Mouse (Mus musculus) gastrocnemius, postnatal 4 days (tissue): ENCODE measurements around the gene Sf3a2. TPM values are rescaled to one million over a fixed set of nuclear protein-coding genes. Genes with fewer than 3 reads are reported as not detected.

Experiments
- DNase-seq, 2 experiments: peaks; one replicate each; pipeline ENCODE4 v3.0.0; 2021 to 2022; ENCODE audit warnings: low spot score in 2 of 2, mixed read lengths in 2 of 2
- long read RNA-seq, 2 experiments: library from polyadenylated mRNA; stranded (forward); transcript quantifications; one replicate each; pipeline ENCODE4 v2.0.0; 2021
- total RNA-seq, 2 experiments: library from RNA; stranded (reverse); gene quantifications; 2 replicates each; pipeline ENCODE4 v1.2.3; 2021

The Sf3a2 gene
- 10 to 100 TPM; 47.1 to 55.8 TPM for total RNA-seq
- long read RNA-seq, experiment 1, transcript Sf3a2-203 (9 exons, 2,213 nt) = major isoform, 57 of 75 reads
- long read RNA-seq, experiment 1, transcript Sf3a2-204 (9 exons, 781 nt) = minor isoform, 6 of 75 reads
- long read RNA-seq, experiment 1, partial matches to known transcripts = 3 of 75 reads
- long read RNA-seq, experiment 1, other reads (novel, unspliced or antisense) = 9 of 75 reads
- long read RNA-seq, experiment 2, transcript Sf3a2-203 (9 exons, 2,213 nt) = major isoform, 39 of 55 reads
- long read RNA-seq, experiment 2, partial matches to known transcripts = 5 of 55 reads
- long read RNA-seq, experiment 2, other reads (novel, unspliced or antisense) = 10 of 55 reads

GRCm38 (mm10) chr10:80798150-80799006 lies at the start of gene Sf3a2, which contains the start of gene Plekhj1:
Gene Sf3a2, plus strand, starts transcription at chr10:80798198.
Gene Plekhj1, minus strand, starts transcription at chr10:80798626.
- peak; percentile 91 to 95 for DNase-seq

DNA sequence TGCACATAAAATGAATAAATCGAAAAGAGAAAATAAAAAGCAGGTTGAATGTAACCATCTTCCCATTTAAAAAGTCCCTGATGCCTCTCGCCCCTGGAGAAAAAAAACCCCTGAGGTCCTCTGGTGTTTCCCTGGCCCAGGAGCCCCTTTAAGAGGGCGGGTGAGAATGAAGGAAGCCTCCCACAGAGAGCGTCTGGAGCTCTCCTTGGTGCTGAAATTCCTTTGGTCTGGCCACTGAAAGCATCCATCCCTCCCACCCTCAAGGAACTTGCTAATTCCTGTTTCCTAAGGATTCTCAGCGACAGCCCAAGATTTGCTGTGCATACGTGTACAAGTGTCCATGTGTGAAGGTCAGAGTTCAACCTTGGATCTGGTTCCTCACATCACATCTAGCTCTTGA lies 49.4 kb upstream of the Sf3a2 start:
- DNase-seq = peak in 1 of 2 experiments; percentile 64

DNA sequence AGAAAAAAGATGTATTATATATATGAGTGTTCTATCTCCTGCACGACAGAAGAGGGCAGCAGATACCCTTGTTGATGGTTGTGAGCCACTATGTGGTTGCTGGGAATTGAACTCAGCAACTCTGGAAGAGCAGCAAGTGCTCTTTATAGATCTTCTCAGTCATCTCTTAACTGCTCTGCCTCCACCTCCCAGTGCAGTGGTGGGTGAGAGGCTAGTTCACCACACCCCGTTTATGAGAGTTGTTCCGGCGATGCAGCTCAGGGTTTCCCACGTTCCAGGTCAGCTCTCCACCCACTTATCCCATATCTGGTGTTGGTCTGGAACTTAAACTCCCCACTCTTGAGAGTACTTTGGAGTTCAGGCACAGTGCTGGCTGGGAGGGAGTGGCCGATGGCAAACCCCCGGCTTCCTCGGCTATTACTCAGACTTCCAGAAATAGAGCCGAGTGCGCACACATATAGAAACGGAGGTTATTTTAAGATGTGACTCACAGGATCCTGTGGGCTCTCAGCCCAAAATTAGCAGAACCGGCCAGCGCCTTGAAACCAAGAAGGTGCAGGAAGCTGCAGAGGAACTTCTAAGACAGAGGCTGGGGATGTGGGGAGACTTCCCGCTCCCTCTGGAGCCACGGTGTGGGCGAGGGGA lies 46.7 kb upstream of the Sf3a2 start:
- peak in 1 of 2 experiments; percentile 61 for DNase-seq

- DNase-seq = peak; percentile 73 to 84
These were observed 45.8 kb upstream of the Sf3a2 start for GRCm38 (mm10) chr10:80752079-80752625.

GRCm38 (mm10) chr10:80754594-80755290 lies 43.3 kb upstream of the Sf3a2 start, which contains the start of gene Dot1l:
Gene Dot1l, plus strand, starts transcription at chr10:80755206.
- peak; percentile 99 for DNase-seq

GRCm38 (mm10) chr10:80755291-80756015 lies 42.5 kb upstream of the Sf3a2 start:
- DNase-seq = peak in 1 of 2 experiments; percentile 40

- DNase-seq = no peak
These were observed 41.9 kb upstream of the Sf3a2 start for GRCm38 (mm10) chr10:80756099-80756498.

DNA sequence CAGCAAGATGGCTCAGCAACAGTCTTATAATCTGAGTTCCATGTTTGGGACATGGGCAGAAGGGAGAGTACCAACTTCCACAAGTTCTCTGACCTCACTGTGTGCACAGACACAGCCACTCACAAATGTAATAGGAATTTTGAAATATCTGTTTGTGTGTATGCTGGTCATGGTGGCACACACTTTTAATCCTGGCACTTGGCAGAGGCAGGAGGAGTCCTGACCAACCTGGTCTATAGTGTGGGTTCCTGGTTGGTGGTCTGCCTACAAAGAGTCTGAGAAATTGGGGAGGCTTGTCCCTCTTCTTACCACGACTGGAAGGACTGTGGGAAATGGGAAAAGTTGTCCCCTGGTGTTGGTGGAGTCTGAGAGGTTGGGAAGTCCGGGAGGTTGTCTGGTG lies 41.5 kb upstream of the Sf3a2 start:
- DNase-seq = no peak

- DNase-seq = no peak
These were observed 41.0 kb upstream of the Sf3a2 start for GRCm38 (mm10) chr10:80756967-80757366.

GRCm38 (mm10) chr10:80757717-80758116 lies 40.3 kb upstream of the Sf3a2 start:
- peak; percentile 65 to 81 for DNase-seq

DNA sequence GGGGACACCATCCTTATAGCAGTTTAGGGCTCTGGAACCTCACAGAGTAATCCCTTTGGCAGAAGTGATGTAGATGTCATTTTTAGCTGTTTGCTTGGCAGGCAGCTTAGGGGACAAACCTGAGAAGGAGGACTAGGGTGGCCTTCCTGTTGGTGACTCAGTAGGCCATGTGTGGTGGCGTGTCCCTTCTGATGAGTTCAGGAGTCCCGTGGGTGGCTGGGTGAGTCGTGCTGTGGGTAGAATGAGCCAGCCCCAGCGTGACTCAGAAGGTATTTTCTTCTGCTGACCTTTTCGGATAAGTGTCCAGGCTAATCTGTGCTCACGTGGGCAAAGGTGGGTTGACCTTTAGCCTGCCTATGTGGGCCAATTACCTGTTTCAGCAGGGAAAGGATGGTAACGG lies 39.3 kb upstream of the Sf3a2 start:
- no peak for DNase-seq

DNA sequence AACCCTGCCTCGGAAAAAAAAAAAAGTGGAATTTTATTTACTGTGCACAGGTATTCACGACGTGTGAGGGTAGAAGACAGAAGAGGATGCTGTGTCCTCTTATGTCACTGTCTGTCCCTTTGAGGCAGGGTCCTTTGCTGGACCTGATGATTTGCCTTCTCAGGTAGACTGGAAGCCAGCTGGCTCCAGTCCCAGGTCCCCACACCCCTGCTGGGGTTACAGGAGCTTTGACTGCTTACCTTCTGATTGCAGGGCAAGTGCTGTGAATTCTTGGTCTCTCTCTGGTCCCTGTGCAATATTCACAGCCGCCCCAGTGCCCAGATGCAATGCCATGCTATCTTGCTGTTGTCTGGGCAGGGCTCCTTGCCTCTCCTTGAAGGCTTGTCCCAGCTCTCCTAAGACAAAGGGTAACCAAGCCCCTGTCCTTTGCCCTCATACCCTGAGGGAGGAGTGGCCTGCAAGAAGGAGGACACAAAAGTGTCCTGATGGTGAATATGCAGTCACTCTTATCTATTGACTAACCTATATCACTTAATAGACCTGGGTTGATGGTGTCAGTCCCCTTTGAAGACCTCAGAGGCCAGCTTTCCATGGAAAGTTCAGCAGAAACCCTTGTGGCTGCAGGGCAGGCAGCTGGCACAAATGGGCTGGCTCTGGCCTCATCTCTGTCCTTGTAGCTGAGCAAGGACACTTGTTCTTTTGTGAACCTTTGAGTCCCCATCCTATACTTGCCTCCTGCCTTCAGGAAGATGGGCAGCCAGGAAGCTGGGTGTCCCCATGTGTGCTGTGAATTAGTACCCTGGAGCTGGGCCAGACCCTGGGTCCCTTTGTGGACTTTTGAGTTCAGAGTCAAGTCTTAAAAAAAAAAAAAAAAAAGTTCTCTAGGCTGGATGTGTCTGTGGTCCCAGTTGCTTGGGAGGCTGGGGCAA lies 37.1 kb upstream of the Sf3a2 start:
- no peak for DNase-seq

DNA sequence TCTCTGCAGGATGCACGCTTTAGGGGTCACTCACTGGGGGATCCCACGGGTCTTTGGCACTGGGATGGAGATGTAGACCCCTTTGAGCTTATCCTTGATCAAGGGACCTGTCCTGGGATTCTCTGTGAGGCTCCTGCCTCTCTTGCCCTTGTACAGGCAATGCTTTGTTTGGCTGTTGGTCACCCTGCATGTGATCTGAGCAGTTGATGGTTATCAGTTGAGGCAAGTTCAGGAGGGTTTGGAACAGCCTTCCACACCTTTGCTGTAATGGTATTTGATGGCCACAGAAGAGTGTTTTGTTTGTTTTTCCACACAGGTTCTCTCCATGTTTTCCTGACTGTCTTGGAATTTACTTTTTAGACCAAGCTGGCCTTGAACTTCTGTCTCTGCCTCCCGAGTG lies 36.2 kb upstream of the Sf3a2 start:
- no peak for DNase-seq

DNA sequence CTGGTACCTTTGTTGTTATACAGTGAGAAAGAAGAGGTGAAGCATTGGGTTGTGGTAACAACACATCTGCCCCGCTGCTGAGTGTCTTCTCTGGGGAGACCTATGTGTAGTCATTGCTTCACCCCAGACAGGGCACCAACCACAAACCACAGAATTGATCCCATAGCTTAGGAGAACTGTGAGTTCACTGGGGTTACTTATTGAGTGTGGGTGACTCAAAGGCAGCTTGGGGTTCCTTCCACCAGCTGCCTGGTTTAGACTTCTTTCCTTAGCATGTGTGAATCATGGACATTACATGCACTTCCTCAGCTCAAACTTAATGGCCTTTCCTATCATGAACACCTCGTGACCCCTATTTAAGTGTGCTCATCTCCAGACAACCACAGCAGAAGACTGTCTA lies 34.5 kb upstream of the Sf3a2 start:
- DNase-seq = no peak

DNA sequence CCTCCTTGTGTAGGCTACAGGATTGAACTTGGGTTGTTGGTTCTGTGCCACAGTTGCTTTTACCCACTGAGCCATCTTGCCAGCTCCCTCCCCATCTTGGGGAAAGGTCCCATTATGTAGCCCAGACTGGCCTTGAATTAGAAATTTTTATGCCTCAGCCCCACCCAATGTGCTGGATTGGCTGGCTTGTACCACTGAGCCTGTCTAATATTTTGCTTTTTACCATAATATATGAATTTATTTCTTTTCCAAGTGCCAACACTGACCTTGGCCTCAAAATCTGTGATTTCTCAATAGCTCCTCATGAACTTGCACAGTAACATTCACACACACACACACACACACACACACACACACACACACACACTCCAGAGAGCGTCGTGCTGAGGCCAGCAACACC lies 32.3 kb upstream of the Sf3a2 start:
- DNase-seq = no peak

DNA sequence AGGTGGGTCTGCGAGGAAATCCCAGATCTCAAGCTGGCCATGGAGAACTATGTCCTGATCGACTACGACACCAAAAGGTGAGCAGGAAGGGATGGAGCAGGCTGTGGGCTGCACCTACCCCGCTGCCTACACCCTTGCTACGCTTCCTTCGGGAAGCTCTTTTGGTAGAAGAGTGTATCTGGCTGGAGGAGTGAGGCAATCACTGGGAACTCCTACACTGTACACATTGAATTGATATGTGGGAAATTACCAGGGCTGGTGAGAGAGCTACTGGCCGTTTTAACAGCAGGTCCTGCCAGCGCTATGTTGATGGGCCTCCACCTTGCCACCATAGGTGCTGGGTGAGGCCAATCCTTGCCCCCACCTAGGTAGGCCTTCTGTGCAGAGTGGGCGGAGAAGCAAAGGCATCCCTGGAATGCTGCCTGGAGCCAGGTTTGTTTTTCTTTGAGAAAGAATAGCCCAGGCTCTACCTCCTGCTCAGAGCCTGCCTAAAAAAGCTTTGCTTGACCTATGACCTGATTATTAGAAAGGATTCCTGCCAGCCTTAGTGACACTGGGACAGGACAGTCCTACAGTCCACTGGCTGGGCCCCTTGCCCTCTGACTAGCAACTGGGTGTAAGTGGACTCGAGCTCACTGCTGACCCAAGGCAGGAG lies 31.7 kb upstream of the Sf3a2 start:
- DNase-seq = no peak

DNA sequence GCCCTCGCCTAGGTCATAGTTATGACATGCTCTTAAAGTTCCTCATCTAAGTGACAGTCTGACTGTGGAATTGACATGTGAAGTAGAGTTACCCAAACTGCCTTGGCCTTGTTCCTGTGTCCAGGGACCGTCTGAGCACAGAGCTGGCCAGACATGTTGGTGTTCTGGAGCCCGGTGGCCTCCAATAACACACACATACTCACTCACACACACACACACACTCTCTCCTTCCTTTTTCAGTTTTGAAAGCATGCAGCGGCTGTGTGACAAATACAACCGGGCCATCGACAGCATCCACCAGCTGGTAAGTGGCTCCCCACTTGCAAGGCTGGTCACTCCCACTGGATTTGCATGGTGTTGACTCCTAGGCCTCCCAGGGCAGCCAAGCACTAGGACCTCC lies 29.6 kb upstream of the Sf3a2 start:
- no peak for DNase-seq

DNA sequence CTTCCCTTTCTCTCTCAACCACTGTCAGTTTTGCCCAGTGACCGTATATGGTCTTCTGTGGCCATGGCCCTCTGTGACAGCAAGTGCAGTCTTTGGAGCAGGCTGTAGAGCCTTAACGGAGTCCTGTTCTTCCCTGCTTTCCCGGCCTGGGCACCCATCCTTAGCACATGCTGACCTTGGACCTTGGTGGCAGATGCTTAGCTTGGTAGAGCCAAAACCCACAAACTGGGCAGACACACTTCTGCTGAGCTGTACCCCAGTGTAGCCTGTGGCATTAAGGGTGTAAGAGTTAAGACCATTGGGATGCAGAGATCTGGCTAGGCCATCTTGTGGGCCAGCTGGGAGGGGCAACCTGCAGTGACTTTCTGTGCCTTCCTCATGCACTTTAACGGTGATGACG lies 24.2 kb upstream of the Sf3a2 start:
- DNase-seq = no peak
